17 mouse cellular contexts compared by ENCODE assay signal in the genomic region with DNA sequence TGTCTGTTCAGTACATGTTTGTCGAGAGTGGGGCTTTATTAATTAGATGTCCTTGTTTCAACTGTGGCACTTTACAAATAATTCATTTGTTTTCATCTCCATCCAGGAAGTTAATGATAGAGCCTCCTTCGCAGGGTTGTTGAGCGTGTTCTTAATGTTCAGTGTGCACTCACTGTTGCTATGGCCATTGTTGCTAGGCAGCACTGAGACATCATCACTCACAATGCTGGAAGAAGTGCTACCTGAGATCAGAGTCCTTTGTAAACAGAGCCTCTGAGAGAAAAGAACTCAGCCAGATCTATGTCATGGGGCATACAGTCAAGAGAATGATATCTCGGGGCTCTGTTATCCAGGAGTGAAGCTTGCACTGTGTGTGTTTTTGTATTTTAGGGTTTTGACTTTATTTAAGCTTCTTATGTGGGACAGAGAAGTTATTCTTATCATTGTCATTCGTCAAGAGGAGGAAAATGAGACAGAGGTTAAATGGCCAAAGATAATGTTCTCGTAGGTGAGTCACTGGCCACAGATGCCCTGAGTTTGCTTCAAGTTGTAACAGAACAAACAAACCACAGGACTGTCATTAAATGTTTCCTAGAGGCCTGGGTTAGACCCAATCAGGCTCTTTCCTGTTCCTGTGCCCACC. TPM values are rescaled to one million over a fixed set of nuclear protein-coding genes. Genes with fewer than 3 reads are reported as not detected.
DNase-seq lines count a peak whose midpoint lies in the region; ATAC-seq and TF ChIP-seq lines count a peak whose summit lies in the region.
"Had no signal": no experiment of that assay in that cellular context is flagged by ENCODE, and none has a peak within 500 bp of the region (broad histone marks: within the 10 kb centered on the region; RNA-seq: fewer than 3 reads in every experiment).

No protein-coding gene starts in this region.

- TF ChIP-seq CTCF in testis, adult 2 months (IDR thresholded peaks at IDR 0.05; ENCODE audit: control insufficient read depth, insufficient read depth, insufficient replicate concordance, low read depth, low read length) = no peak
- no peak for TF ChIP-seq CTCF in embryonic fibroblast, embryonic 13.5 days (IDR thresholded peaks at IDR 0.05; ENCODE audit: borderline replicate concordance, insufficient read depth, low read length)

- no peak overlapping the region for H3K4me3 ChIP-seq in hindbrain, embryonic 13.5 days
- no peak overlapping the region for H3K4me3 ChIP-seq in hindbrain, embryonic 10.5 days
- peak overlapping the region; percentile 42 for H3K4me3 ChIP-seq in testis, adult 2 months (ENCODE audit: control insufficient read depth, low read depth, low read length)
- H3K4me3 ChIP-seq in embryonic fibroblast, embryonic 13.5 days (ENCODE audit: insufficient read depth, low read length) = no peak overlapping the region
- H3K4me3 ChIP-seq: heart, embryonic 13.5 days; limb, embryonic 10.5 days had no signal

- no peaks in the 10 kb centered on the region for H3K36me3 ChIP-seq in hindbrain, embryonic 13.5 days
- H3K36me3 ChIP-seq in hindbrain, embryonic 10.5 days = no peaks in the 10 kb centered on the region
- H3K36me3 ChIP-seq in testis, adult 2 months (ENCODE audit: control insufficient read depth, insufficient read depth, low read length) = no peaks in the 10 kb centered on the region
- H3K36me3 ChIP-seq: heart, embryonic 13.5 days; limb, embryonic 10.5 days had no signal

- WGBS in hindbrain, embryonic 13.5 days = 66% methylated on average over 6 of the region's 6 CpGs
- 85% methylated on average over 6 of the region's 6 CpGs for WGBS in hindbrain, embryonic 10.5 days

- peaks cover 11% of the 10 kb centered on the region; the same call in 1 of the 2 replicates for H3K4me1 ChIP-seq in hindbrain, embryonic 13.5 days (replicated peaks)
- H3K4me1 ChIP-seq in hindbrain, embryonic 10.5 days (replicated peaks) = 0 out of 2 replicates have a peak, but pooled peaks cover 11% of the 10 kb centered on the region
- H3K4me1 ChIP-seq in testis, adult 2 months (ENCODE audit: control insufficient read depth, insufficient read depth, low read length) = peaks cover 4% of the 10 kb centered on the region
- peaks cover 20% of the 10 kb centered on the region for H3K4me1 ChIP-seq in embryonic fibroblast, embryonic 13.5 days (ENCODE audit: control insufficient read depth, insufficient read depth, low read length)

- no peak for TF ChIP-seq POLR2A in testis, adult 2 months (IDR thresholded peaks at IDR 0.05; ENCODE audit: control insufficient read depth, low read depth, low read length)
- no peak for TF ChIP-seq POLR2A in embryonic fibroblast, embryonic 13.5 days (IDR thresholded peaks at IDR 0.05; ENCODE audit: low read depth, low read length)

- H3K9ac ChIP-seq in hindbrain, embryonic 13.5 days = no peak overlapping the region
- H3K9ac ChIP-seq: heart, embryonic 13.5 days had no signal

- no peaks in the 10 kb centered on the region for H3K9me3 ChIP-seq in hindbrain, embryonic 13.5 days
- no peaks in the 10 kb centered on the region for H3K9me3 ChIP-seq in hindbrain, embryonic 10.5 days
- H3K9me3 ChIP-seq: heart, embryonic 13.5 days; limb, embryonic 10.5 days had no signal

- H3K27ac ChIP-seq in hindbrain, embryonic 13.5 days = no peak overlapping the region
- H3K27ac ChIP-seq in hindbrain, embryonic 10.5 days = no peak overlapping the region
- H3K27ac ChIP-seq in testis, adult 2 months (ENCODE audit: control insufficient read depth, insufficient read depth, low read depth, low read length) = no peak overlapping the region
- peak overlapping the region; percentile 56; the same call in 1 of the 2 replicates for H3K27ac ChIP-seq in embryonic fibroblast, embryonic 13.5 days (ENCODE audit: insufficient read depth, low read length)
- H3K27ac ChIP-seq: heart, embryonic 13.5 days; limb, embryonic 10.5 days had no signal

- no peaks in the 10 kb centered on the region for H3K27me3 ChIP-seq in hindbrain, embryonic 13.5 days
- H3K27me3 ChIP-seq in hindbrain, embryonic 10.5 days (ENCODE audit: insufficient read depth, poor library complexity, severe bottlenecking) = peaks cover 8% of the 10 kb centered on the region
- no peaks in the 10 kb centered on the region for H3K27me3 ChIP-seq in testis, adult 2 months (ENCODE audit: control insufficient read depth, insufficient read depth, low read length)
- H3K27me3 ChIP-seq: heart, embryonic 13.5 days had no signal

- H3K4me2 ChIP-seq in hindbrain, embryonic 13.5 days = no peak overlapping the region
- H3K4me2 ChIP-seq: heart, embryonic 13.5 days; liver, embryonic 11.5 days had no signal

- no peak for DNase-seq in hindbrain, embryonic 10.5 days (ENCODE audit: low spot score)
- DNase-seq in testis, postnatal 14 days (ENCODE audit: low spot score) = no peak
- no peak for DNase-seq in kidney, postnatal 14 days
- no peak for DNase-seq in Muller cell, postnatal 12 days (ENCODE audit: inconsistent ontology term)
- DNase-seq: adrenal gland, adult 2 months; cerebellum, adult 11-12 months; heart, postnatal 36 days; kidney, adult 11 months; kidney, postnatal 10 days; lung, adult 2 months; retina, postnatal 1 day had no signal

- peak; percentile 52; the same call in 1 of the 2 replicates for ATAC-seq in hindbrain, embryonic 13.5 days (ENCODE audit: low FRiP score)

RNA-seq across cellular contexts. Expression of gene 1810062G17Rik, which starts 18.0 kb away (rescaled TPM):
- polyA plus RNA-seq in hindbrain, embryonic 13.5 days (2015; fragmentation: Nextera tagmentation; extraction: Ambion mirVana) = 0.30 TPM in 1 of 2 replicates, not detected in the other
- polyA plus RNA-seq in hindbrain, embryonic 10.5 days (2016; fragmentation: Nextera tagmentation; extraction: Ambion mirVana) = 0.36 and 0.63 TPM in 2 replicates
- polyA plus RNA-seq in testis, adult 2 months (2012; rRNA removed) = 0.40 and 0.78 TPM in 2 replicates
- 0.97 and 1.1 TPM in 2 replicates for polyA plus RNA-seq in embryonic fibroblast, embryonic 13.5 days (2011; ENCODE audit: insufficient read length, low read depth, missing spikeins)

RNA-seq across cellular contexts. Expression of gene Anxa5, which starts 18.1 kb away (rescaled TPM):
- 85.5 and 88.8 TPM in 2 replicates for polyA plus RNA-seq in hindbrain, embryonic 13.5 days (2015; fragmentation: Nextera tagmentation; extraction: Ambion mirVana)
- 115 and 120 TPM in 2 replicates for polyA plus RNA-seq in hindbrain, embryonic 10.5 days (2016; fragmentation: Nextera tagmentation; extraction: Ambion mirVana)
- 20.1 and 35.3 TPM in 2 replicates for polyA plus RNA-seq in testis, adult 2 months (2012; rRNA removed)
- polyA plus RNA-seq in embryonic fibroblast, embryonic 13.5 days (2011; ENCODE audit: insufficient read length, low read depth, missing spikeins) = 593 and 759 TPM in 2 replicates

RNA-seq across cellular contexts. Expression of gene Gm11549, which starts 27.9 kb away (rescaled TPM):
- polyA plus RNA-seq in hindbrain, embryonic 13.5 days (2015; fragmentation: Nextera tagmentation; extraction: Ambion mirVana) = 0.38 and 0.53 TPM in 2 replicates
- polyA plus RNA-seq in hindbrain, embryonic 10.5 days (2016; fragmentation: Nextera tagmentation; extraction: Ambion mirVana) = 0.07 and 0.50 TPM in 2 replicates
- 0.08 and 0.19 TPM in 2 replicates for polyA plus RNA-seq in testis, adult 2 months (2012; rRNA removed)
- polyA plus RNA-seq in embryonic fibroblast, embryonic 13.5 days (2011; ENCODE audit: insufficient read length, low read depth, missing spikeins) = 0.30 and 0.52 TPM in 2 replicates
- polyA plus RNA-seq: limb, embryonic 10.5 days; liver, embryonic 11.5 days had no signal

RNA-seq across cellular contexts. Expression of gene Exosc9, which starts 58.6 kb away (rescaled TPM):
- polyA plus RNA-seq in hindbrain, embryonic 13.5 days (2015; fragmentation: Nextera tagmentation; extraction: Ambion mirVana) = 84.8 and 88.7 TPM in 2 replicates
- polyA plus RNA-seq in hindbrain, embryonic 10.5 days (2016; fragmentation: Nextera tagmentation; extraction: Ambion mirVana) = 91.7 and 101 TPM in 2 replicates
- 12.0 and 21.9 TPM in 2 replicates for polyA plus RNA-seq in testis, adult 2 months (2012; rRNA removed)
- polyA plus RNA-seq in embryonic fibroblast, embryonic 13.5 days (2011; ENCODE audit: insufficient read length, low read depth, missing spikeins) = 52.2 and 53.3 TPM in 2 replicates
